Mouse (Mus musculus): ENCODE data around the gene Epx.
"Not testable (repeated sequence)": the region's sequence is repeated elsewhere in the genome, so short reads cannot be mapped to it uniquely, and the experiment has no call there.

The Epx gene

DNA sequence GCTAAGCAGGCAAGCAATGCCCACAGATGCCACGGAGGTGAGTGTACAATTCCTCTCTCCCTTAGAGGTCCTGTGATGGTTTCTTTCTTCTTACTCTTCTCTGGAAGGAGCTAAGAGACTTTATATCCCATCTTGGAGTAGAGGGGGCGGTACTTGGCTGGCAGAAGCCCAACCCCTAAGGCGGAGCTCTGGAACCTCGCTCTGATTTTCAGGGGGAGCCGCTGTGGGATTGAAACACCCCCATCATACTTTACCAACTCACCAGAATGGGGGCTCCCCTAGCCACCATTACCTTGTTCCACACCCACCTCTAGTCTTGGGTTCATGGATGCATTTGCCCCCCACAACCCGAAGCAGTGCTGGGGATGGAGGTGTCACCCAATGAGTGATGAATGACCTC, at the start of gene Epx:
Gene Epx (minus strand): TSS at position 101 of the 400 bp plus-strand sequence.
- DNase-seq (ENCODE audit: low spot score in 2 of 2) = no peak

DNA sequence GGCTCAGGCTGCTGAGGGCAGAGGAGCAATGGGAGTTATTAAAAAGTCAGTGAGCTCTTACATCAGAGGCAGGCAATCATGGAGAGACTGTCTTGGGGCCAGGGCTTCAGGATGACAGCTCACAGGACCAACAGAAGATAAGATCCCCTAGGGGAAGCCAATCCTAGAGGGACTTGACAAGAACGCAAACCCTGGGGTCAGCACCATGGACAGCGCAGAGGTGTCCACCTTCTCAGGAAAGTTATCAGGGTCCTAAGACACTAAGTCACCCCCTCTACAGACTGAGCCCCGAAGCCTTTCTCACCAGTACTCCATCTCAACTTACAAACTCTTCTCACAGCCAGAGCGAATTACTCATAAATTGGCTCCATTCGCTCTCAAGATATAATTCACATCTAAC, 45.6 kb upstream of the Epx start, which contains the start of gene Olfr464:
Gene Olfr464 (minus strand): TSS at position 2 of the 400 bp plus-strand sequence.
- DNase-seq (ENCODE audit: low spot score in 2 of 2) = peak in 1 of 2 experiments; percentile 17

GRCm38 (mm10) chr11:87920301-87920700, 45.0 kb upstream of the Epx start:
- peak in 1 of 2 experiments; percentile 10 for DNase-seq (ENCODE audit: low spot score in 2 of 2)

GRCm38 (mm10) chr11:87916005-87916404, 40.7 kb upstream of the Epx start:
- DNase-seq (ENCODE audit: low spot score in 2 of 2) = no peak

DNA sequence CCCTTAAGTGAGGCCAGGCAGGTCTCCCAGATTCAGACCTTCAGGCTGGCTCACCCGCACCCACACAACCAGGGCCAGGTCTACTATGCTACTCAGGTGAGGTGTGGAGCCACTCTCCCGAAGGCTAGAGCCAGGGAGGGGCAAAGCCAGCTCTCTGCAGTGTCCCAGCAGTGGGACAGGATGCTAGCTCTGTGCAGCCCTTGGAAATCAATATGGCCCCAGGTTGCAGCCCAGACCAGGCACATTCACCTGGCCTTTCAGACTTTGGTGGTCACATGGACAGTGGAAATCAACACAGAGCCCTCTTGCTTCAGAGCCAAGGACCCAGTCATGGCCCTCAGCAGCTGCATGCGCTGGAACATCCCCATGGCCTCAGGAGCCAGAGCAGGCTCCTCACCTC, 29.0 kb upstream of the Epx start:
- DNase-seq (ENCODE audit: low spot score in 2 of 2) = no peak

- no peak for DNase-seq (ENCODE audit: low spot score in 2 of 2)
Measured at GRCm38 (mm10) chr11:87897287-87897686, 22.0 kb upstream of the Epx start, which contains the start of gene Olfr463. Gene Olfr463 (minus strand): TSS chr11:87897387.

GRCm38 (mm10) chr11:87892168-87892567, 16.8 kb upstream of the Epx start, which contains the start of gene Olfr462:
Gene Olfr462 (minus strand): TSS chr11:87892268.
- no peak for DNase-seq (ENCODE audit: low spot score in 2 of 2)

- no peak for DNase-seq (ENCODE audit: low spot score in 2 of 2)
Measured at GRCm38 (mm10) chr11:87884856-87885255, 9.5 kb upstream of the Epx start.

- DNase-seq (ENCODE audit: low spot score in 2 of 2) = no peak
Measured at GRCm38 (mm10) chr11:87883493-87883892, 8.2 kb upstream of the Epx start.

GRCm38 (mm10) chr11:87881714-87882113, 6.4 kb upstream of the Epx start:
- DNase-seq (ENCODE audit: low spot score in 2 of 2) = no peak

DNA sequence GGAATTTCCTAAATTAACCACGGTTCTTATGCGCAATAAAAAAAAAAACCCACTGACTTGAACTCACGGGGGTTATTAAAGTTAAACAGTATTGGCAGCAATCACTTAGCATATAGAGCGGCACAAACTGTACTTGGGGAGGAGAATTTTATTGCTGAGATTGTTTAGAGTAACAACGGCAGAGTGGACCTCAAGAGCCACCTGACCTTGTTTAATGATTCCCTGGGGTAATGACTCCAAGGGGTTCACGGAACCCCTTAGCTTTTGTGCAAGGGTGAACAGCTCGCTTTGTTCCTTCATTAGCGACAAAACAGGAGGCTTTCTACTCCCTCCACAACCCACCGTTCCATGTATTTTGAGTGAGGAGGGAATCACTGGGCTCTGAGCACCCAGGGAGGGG, 4.5 kb upstream of the Epx start:
- DNase-seq (ENCODE audit: low spot score in 2 of 2) = no peak

DNA sequence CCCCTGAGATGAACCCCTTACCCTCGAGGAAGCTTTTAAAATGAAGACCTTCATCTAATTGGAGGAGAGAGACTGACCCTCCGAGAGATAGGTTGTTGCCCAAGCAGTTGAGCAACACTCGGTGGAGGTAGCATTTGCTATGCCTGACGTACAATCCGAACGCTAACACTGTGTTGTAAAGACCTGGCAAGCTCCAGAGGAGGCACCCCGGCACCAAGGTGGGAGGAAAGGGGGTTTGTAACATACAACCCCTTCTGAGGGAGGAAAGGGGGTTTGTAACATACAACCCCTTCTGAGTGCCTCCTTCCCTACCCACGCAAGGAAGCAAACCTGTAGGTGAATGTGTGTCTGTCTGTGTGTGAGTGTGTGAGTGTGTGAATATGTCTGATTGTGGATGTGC, 3.6 kb downstream of the Epx start:
- DNase-seq (ENCODE audit: low spot score in 2 of 2) = no peak

- no peak for DNase-seq (ENCODE audit: low spot score in 2 of 2)
Measured at GRCm38 (mm10) chr11:87870096-87870495, 5.2 kb downstream of the Epx start.

DNA sequence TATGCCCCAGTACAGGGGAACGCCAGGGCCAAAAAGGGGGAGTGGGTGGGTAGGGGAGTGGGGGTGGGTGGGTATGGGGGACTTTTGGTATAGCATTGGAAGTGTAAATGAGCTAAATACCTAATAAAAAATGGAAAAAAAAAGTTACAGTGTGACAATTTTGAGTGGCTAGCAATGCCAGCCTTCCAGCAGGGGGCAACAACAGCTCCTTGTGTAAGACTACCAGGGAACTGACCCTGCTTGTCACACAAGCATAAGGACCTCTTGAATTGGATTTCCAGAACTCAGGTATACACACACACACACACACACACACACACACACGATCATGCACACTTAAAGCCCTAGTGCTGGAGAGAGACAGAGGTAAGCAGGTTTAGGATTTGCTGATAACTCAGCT, 8.4 kb downstream of the Epx start:
- not testable (repeated sequence) for DNase-seq (ENCODE audit: low spot score in 2 of 2)

- DNase-seq (ENCODE audit: low spot score in 2 of 2) = no peak
Measured at GRCm38 (mm10) chr11:87862805-87863204, 12.5 kb downstream of the Epx start.

DNA sequence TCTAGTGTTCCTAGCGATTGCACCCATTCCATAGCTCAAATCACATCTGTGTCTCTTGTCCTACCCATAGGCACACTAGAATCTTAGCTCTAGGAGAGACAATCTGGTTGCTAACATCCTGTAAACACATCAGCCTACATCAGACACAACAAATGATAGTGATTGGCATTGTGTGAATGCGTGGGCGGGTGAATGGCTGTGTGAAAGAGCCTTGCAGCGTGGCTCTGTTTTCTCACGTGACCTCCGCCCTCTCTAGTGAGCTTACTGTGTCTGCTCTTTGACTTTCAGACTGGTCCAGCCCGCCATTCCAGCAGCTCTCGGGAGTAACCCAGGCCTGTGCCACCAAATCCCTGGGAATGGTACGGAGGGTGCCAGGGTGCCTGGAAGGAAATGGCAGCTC, 14.9 kb downstream of the Epx start:
- no peak for DNase-seq (ENCODE audit: low spot score in 2 of 2)

DNA sequence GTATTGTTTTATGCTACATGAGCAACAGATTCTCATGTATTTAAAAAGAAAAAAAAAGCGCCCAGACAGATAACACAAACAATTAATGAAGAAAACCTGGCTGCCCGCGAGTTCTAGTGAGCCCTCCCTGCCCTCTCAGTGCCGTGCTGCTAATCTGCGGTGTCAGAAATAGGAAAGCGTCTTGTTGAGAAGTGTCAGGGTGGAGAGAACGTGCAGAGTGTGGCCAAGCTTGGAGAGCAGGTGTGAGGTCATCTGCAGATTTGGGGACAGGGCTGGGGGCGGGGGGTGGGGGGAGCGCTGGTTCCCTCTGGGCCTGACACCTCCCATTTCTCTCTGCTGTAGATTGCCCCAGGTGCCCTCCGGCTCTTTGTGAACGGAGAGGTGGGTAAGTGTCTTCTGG, 16.1 kb downstream of the Epx start:
- no peak for DNase-seq (ENCODE audit: low spot score in 2 of 2)

GRCm38 (mm10) chr11:87854550-87854949, 20.8 kb downstream of the Epx start:
- no peak for DNase-seq (ENCODE audit: low spot score in 2 of 2)

DNA sequence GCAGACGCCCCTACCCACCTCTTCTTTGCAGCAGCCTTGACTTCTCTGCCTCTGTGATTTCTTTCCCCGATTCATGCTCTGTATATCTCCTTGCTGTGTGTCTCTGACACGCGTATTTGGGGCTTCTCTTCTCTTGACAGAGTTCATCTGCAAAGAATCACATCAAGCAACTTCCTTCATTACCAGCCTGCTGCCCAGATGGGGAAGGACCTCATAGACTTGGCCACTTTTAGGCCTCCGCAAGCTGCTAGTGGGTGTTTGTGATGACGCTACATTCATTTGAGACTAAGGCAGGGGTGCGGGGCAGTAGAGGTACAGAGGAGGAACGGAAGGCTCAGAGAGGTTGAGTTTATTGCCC, 21.8 kb downstream of the Epx start:
- no peak for DNase-seq (ENCODE audit: low spot score in 2 of 2)

DNA sequence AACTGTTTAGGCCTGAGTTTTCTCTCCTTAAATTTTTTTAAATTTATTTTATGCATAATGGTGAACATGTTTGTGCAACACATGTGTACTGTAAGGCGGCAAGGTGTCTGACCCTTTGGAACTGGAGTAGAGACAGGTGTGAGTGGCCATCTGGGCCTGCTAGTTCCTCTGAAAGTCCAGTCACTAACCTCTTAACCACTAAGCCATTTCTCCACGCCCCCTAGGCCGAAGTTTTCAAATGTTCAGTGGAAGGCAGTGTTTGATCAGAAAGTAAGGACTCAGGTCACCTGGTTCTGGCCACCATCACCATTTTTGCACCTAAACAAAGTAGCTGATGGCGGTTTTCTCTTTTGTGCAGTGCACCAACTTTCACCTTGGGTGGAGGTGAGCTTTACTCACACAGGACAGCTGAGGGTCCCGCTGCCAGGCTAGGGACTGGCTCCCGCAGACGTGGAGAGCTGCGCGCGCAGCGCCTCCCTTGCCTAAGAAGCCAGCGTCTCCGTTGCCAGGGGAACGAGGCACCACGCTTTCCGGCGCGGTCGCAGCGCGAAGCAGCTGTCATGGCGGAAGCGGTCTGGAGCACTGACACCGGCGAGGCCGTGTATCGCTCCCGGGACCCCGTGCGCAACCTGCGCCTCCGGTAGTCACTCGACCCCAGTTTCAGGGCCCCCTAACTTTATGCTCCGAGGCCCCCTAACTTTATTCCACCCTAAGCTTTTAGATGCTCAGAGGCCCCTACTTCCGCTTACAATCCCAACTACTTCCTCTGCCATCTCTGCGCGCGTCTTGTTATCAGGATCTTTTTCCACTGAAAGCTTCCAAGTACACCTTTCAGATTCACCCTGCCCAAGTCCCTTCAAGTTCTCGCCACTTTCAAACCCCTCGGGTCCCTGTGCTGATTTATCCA, 22.4 kb downstream of the Epx start, which contains the start of gene Mks1:
Gene Mks1 (plus strand): TSS at position 526 of the 907 bp plus-strand sequence.
- peak; percentile 85 to 92 for DNase-seq (ENCODE audit: low spot score in 2 of 2)

DNA sequence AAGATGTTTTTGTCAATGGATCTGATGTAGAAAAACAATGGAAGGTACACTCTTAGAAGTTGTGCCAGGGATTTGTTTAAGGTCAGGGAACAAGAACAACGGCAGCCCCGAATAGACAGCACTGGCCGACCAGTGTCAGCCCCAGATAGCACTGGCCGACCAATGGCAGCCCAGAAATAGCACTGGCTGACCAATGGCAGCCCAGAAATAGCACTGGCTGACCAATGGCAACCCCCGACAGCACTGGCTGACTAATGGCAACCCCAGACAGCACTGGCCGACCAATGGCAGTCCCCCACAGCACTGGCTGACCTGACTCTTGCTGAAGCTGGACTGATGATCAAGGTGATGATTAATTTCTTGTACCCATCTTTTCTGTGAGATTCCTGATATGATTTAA, 27.5 kb downstream of the Epx start:
- DNase-seq (ENCODE audit: low spot score in 2 of 2) = no peak

DNA sequence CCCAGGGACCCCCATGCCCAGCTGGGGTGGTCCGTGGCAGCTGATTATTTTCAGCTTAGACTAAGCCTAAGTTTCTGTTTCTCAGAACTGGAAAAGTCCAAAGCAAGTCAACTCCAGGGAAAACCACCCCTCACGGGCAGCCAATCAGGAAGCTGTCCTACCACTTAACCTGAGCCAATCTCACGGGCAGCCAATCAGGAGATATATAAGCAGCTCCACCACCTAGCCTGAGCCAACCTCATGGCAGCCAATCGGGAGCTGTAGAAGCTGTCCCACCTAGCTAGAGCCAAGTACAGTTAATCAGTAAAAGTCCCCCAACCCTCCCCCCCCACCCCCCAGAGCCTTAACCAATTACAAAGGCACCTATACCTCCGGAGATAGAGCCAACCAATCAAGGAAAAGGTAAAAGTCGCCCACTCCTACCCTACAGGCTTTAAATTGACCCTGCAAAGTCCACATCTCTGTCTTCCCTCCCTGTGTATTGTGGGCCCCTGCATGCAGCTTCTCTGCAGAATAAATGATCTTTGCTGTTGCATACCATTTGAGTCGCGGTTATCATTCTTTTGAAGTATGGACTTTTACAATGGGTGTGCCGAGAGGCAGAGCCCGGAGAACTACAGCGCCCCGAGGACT, 28.3 kb downstream of the Epx start:
- peak in 1 of 2 experiments; percentile 52 for DNase-seq (ENCODE audit: low spot score in 2 of 2)

DNA sequence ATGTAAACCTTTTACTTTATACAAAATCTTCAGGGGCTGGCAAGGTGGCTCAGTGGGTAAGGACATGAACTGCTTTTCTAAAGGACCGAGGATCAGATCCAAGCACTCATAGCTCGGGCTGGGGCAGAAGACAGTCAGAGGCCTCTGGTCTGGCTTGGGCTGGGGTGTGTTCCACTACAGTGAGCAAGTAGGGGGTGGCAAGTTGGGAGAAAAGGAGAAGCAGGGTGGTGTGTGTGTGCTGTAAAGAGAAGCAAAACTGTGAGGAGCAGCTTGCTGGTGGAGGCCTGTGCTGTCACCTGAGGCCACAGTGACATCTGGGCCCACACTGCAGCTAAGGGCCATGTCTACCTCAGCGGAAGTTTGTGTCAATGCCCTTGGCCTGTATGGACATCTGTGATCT, 33.9 kb downstream of the Epx start:
- no peak for DNase-seq (ENCODE audit: low spot score in 2 of 2)
